Mouse (Mus musculus): ENCODE measurements around the gene Sac3d1. TPM values are rescaled to one million over a fixed set of nuclear protein-coding genes. Genes with fewer than 3 reads are reported as not detected.

Sac3d1 gene
- total RNA-seq, 2 experiments from 2014 or later, result 9.3 to 20.9 TPM

GRCm38 (mm10) chr19:6076564-6077393 lies 41.7 kb downstream of the Sac3d1 start, which contains the start of gene Vps51:
Gene Vps51, minus strand, starts transcription at chr19:6077231.
- ATAC-seq (replicated peaks; ENCODE audit: low FRiP score, low TSS enrichment, poor library complexity, severe bottlenecking), result peak; percentile 98

DNA sequence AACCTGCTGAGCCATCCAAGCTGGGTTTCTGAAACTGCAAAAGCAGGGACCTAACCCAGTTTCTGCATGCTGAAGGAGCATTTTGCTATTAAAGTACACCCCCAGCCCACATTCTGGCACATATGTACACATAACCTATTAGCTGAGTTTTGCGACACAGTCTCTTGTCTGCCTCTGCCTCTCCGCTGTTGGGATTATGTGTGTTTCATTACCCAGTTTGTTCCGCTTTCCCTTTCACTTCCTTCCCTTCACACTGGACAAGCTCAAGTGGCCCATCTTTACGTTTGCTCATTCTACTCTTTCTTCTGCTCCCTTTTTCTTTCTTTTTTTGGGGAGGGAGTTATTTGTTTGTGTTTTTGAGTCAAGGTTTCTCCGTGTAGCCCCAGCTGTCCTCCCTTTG lies 44.6 kb downstream of the Sac3d1 start:
- no peak for ATAC-seq (replicated peaks; ENCODE audit: low FRiP score, low TSS enrichment, poor library complexity, severe bottlenecking)

- ATAC-seq (replicated peaks; ENCODE audit: low FRiP score, low TSS enrichment, poor library complexity, severe bottlenecking), result no peak
Observed at GRCm38 (mm10) chr19:6071261-6071660, 47.2 kb downstream of the Sac3d1 start.

- ATAC-seq (replicated peaks; ENCODE audit: low FRiP score, low TSS enrichment, poor library complexity, severe bottlenecking), result no peak
Observed at GRCm38 (mm10) chr19:6070571-6071250, 47.7 kb downstream of the Sac3d1 start.

- ATAC-seq (replicated peaks; ENCODE audit: low FRiP score, low TSS enrichment, poor library complexity, severe bottlenecking), result no peak
Observed at GRCm38 (mm10) chr19:6069851-6070250, 48.6 kb downstream of the Sac3d1 start.

- no peak for ATAC-seq (replicated peaks; ENCODE audit: low FRiP score, low TSS enrichment, poor library complexity, severe bottlenecking)
Observed at GRCm38 (mm10) chr19:6068951-6069350, 49.5 kb downstream of the Sac3d1 start.

DNA sequence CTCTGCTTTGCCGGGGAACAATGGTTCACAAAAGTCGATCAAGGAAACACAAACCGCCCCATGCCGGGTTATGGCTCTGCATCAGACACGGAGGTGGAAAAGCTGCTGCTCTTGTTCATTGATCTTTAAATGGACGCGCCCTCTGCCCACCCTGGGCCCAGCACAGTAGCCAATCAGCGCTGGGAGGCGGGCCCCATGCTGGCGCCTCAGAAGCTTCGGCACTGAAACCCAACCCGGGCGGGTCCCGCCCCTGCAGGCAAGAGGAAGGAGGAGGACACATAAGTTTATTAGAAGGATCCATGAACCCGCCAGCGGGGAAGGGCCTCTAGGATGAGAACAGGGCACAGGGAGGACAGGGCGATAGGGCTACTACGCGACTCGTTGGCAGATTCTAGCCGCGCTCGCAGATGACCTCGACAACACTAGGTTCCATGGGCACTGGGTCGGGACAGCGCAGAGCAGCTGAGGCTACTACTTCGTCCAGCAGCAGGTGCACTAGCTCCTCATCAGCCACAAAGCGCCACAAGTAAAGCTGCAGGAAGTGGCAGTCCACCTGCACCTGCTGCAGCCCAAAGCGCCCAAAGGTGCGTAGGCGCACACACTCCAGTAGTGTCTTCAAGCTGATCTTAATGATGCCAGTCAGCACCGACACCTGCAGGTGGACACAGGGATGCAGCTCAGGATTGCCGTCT lies 50.6 kb downstream of the Sac3d1 start, which contains the start of gene Tm7sf2:
Tm7sf2 (minus strand) TSS at position 650 of the 692 bp plus-strand sequence.
- peak; percentile 86 for ATAC-seq (replicated peaks; ENCODE audit: low FRiP score, low TSS enrichment, poor library complexity, severe bottlenecking)

DNA sequence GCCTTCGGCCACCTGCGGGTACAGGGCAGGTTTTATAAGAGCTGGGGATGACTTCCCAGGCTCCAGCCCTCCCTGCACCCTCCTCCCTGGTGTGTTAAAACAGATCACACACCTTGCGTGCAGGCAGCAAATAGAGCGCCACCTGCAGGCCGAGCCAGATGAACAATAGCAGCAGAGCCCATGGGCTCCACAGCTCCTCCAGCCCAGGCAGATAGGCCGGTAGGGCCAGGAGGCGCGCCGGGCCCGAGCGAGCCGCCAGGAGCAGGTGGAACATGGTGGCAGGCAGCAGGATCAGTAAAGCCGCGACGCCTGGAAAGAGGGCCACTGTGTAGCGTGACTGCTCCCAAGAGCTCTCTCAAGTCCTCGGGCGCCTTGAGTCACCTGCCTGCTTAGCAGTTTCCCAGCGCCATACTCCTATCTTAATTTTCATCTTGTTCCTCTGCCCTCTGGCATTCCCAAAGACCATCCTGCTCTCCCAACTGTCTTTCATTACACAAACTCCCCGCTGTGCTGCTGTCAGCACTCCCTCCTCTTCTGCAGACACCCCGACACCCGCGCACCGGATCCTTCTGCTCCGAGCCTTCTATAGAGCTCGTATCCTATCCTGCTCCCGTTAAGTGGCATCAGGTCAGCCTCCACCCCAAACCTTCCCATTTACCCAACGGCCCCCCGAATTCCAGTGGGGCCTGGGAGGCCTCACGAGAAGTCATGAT lies 51.3 kb downstream of the Sac3d1 start:
- ATAC-seq (replicated peaks; ENCODE audit: low FRiP score, low TSS enrichment, poor library complexity, severe bottlenecking), result peak; percentile 72

DNA sequence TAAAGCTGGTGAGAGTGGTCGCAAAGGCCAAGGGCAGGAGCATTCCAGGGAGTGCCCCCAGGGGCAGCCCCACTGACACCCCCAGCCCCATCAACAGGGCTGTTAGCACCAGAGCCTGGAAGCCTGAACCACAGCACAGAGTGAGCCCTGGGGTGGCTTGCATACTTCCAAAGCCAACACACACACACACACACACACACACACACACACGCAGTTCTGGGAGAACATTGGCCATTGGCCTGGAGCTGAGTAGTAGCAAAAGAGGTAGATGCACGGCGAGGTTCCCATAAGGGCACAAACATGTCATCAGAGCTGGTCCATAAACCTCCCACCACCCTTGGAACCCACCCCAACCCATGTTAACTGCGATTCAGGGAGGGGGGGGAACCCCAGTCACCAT lies 51.9 kb downstream of the Sac3d1 start:
- ATAC-seq (replicated peaks; ENCODE audit: low FRiP score, low TSS enrichment, poor library complexity, severe bottlenecking), result no peak

Other genes starting within 250 kb of the Sac3d1 start
Only the 30 nearest of the 32 such genes appear.
- gene Slc25a45, start 240.8 kb downstream of the Sac3d1 start, total RNA-seq (2014; fragmentation: Nextera tagmentation), result 10.0 and 20.1 TPM in 2 replicates
- gene Slc25a45, start 240.8 kb downstream of the Sac3d1 start, total RNA-seq (2017), result 11.7 and 11.9 TPM in 2 replicates
- 5.3 and 5.9 TPM in 2 replicates for gene Tigd3, start 224.5 kb downstream of the Sac3d1 start, total RNA-seq (2014; fragmentation: Nextera tagmentation)
- 2.2 and 3.1 TPM in 2 replicates for gene Tigd3, start 224.5 kb downstream of the Sac3d1 start, total RNA-seq (2017)
- 91.2 and 95.9 TPM in 2 replicates for gene Dpf2, start 205.6 kb downstream of the Sac3d1 start, total RNA-seq (2014; fragmentation: Nextera tagmentation)
- gene Dpf2, start 205.6 kb downstream of the Sac3d1 start, total RNA-seq (2017), result 75.0 and 124 TPM in 2 replicates
- 0.77 TPM in 1 of 2 replicates, not detected in the other for gene Cdc42ep2, start 193.8 kb downstream of the Sac3d1 start, total RNA-seq (2014; fragmentation: Nextera tagmentation)
- not detected in 2 replicates for gene Cdc42ep2, start 193.8 kb downstream of the Sac3d1 start, total RNA-seq (2017)
- gene Pola2, start 154.4 kb downstream of the Sac3d1 start, total RNA-seq (2014; fragmentation: Nextera tagmentation), result 134 and 164 TPM in 2 replicates
- 62.6 and 87.0 TPM in 2 replicates for gene Pola2, start 154.4 kb downstream of the Sac3d1 start, total RNA-seq (2017)
- not detected in 2 replicates for gene Slc22a20, start 132.5 kb downstream of the Sac3d1 start, total RNA-seq (2014; fragmentation: Nextera tagmentation)
- gene Slc22a20, start 132.5 kb downstream of the Sac3d1 start, total RNA-seq (2017), result not detected in 2 replicates
- gene Capn1, start 102.8 kb downstream of the Sac3d1 start, total RNA-seq (2014; fragmentation: Nextera tagmentation), result 41.2 and 46.0 TPM in 2 replicates
- gene Capn1, start 102.8 kb downstream of the Sac3d1 start, total RNA-seq (2017), result 30.6 and 53.5 TPM in 2 replicates
- gene Syvn1, start 72.1 kb downstream of the Sac3d1 start, total RNA-seq (2014; fragmentation: Nextera tagmentation), result 31.2 and 52.3 TPM in 2 replicates
- gene Syvn1, start 72.1 kb downstream of the Sac3d1 start, total RNA-seq (2017), result 5.8 and 7.5 TPM in 2 replicates
- 54.4 and 64.1 TPM in 2 replicates for gene Mrpl49, start 60.9 kb downstream of the Sac3d1 start, total RNA-seq (2014; fragmentation: Nextera tagmentation)
- 33.6 and 41.0 TPM in 2 replicates for gene Mrpl49, start 60.9 kb downstream of the Sac3d1 start, total RNA-seq (2017)
- 2,866 and 2,996 TPM in 2 replicates for gene Fau, start 60.8 kb downstream of the Sac3d1 start, total RNA-seq (2014; fragmentation: Nextera tagmentation)
- 1,307 and 1,586 TPM in 2 replicates for gene Fau, start 60.8 kb downstream of the Sac3d1 start, total RNA-seq (2017)
- 11.5 and 16.7 TPM in 2 replicates for gene Znhit2, start 57.5 kb downstream of the Sac3d1 start, total RNA-seq (2014; fragmentation: Nextera tagmentation)
- gene Znhit2, start 57.5 kb downstream of the Sac3d1 start, total RNA-seq (2017), result 10.7 and 11.2 TPM in 2 replicates
- gene Tm7sf2, start 50.3 kb downstream of the Sac3d1 start, total RNA-seq (2014; fragmentation: Nextera tagmentation), result 13.7 and 14.7 TPM in 2 replicates
- 3.6 and 4.8 TPM in 2 replicates for gene Tm7sf2, start 50.3 kb downstream of the Sac3d1 start, total RNA-seq (2017)
- gene Vps51, start 41.4 kb downstream of the Sac3d1 start, total RNA-seq (2014; fragmentation: Nextera tagmentation), result 45.2 and 61.4 TPM in 2 replicates
- gene Vps51, start 41.4 kb downstream of the Sac3d1 start, total RNA-seq (2017), result 33.9 and 40.6 TPM in 2 replicates
- gene Tmem262, start 38.6 kb downstream of the Sac3d1 start, total RNA-seq (2014; fragmentation: Nextera tagmentation), result not detected in 2 replicates
- not detected in 2 replicates for gene Tmem262, start 38.6 kb downstream of the Sac3d1 start, total RNA-seq (2017)
- not detected in 2 replicates for gene Gm28374, start 36.4 kb downstream of the Sac3d1 start, total RNA-seq (2014; fragmentation: Nextera tagmentation)
- 0.99 TPM in 1 of 2 replicates, not detected in the other for gene Gm28374, start 36.4 kb downstream of the Sac3d1 start, total RNA-seq (2017)
- 20.4 and 38.0 TPM in 2 replicates for gene Zfpl1, start 33.7 kb downstream of the Sac3d1 start, total RNA-seq (2014; fragmentation: Nextera tagmentation)
- 34.2 and 34.8 TPM in 2 replicates for gene Zfpl1, start 33.7 kb downstream of the Sac3d1 start, total RNA-seq (2017)
- gene Cdca5, start 33.7 kb downstream of the Sac3d1 start, total RNA-seq (2014; fragmentation: Nextera tagmentation), result 47.6 and 48.9 TPM in 2 replicates
- gene Cdca5, start 33.7 kb downstream of the Sac3d1 start, total RNA-seq (2017), result 25.2 and 25.9 TPM in 2 replicates
- gene AC131692.1, start 24.2 kb downstream of the Sac3d1 start, total RNA-seq (2014; fragmentation: Nextera tagmentation), result 3.5 and 5.7 TPM in 2 replicates
- 0.95 and 1.6 TPM in 2 replicates for gene AC131692.1, start 24.2 kb downstream of the Sac3d1 start, total RNA-seq (2017)
- 1.5 and 2.1 TPM in 2 replicates for gene Naaladl1, start 12.9 kb downstream of the Sac3d1 start, total RNA-seq (2014; fragmentation: Nextera tagmentation)
- not detected in 2 replicates for gene Naaladl1, start 12.9 kb downstream of the Sac3d1 start, total RNA-seq (2017)
- 15.2 and 24.6 TPM in 2 replicates for gene Snx15, start 9.7 kb upstream of the Sac3d1 start, total RNA-seq (2014; fragmentation: Nextera tagmentation)
- 7.0 and 13.2 TPM in 2 replicates for gene Snx15, start 9.7 kb upstream of the Sac3d1 start, total RNA-seq (2017)
- gene Batf2, start 22.3 kb upstream of the Sac3d1 start, total RNA-seq (2014; fragmentation: Nextera tagmentation), result 2.0 TPM in 1 of 2 replicates, not detected in the other
- 0.42 TPM in 1 of 2 replicates, not detected in the other for gene Batf2, start 22.3 kb upstream of the Sac3d1 start, total RNA-seq (2017)
- gene Arl2, start 22.9 kb upstream of the Sac3d1 start, total RNA-seq (2014; fragmentation: Nextera tagmentation), result 43.2 and 45.4 TPM in 2 replicates
- 26.4 and 38.6 TPM in 2 replicates for gene Arl2, start 22.9 kb upstream of the Sac3d1 start, total RNA-seq (2017)
- not detected in 2 replicates for gene Majin, start 65.7 kb upstream of the Sac3d1 start, total RNA-seq (2014; fragmentation: Nextera tagmentation)
- not detected in 2 replicates for gene Majin, start 65.7 kb upstream of the Sac3d1 start, total RNA-seq (2017)
- gene Gpha2, start 107.7 kb upstream of the Sac3d1 start, total RNA-seq (2014; fragmentation: Nextera tagmentation), result not detected in 2 replicates
- not detected in 2 replicates for gene Gpha2, start 107.7 kb upstream of the Sac3d1 start, total RNA-seq (2017)
- gene Ppp2r5b, start 117.2 kb upstream of the Sac3d1 start, total RNA-seq (2014; fragmentation: Nextera tagmentation), result 10.9 and 24.0 TPM in 2 replicates
- 8.6 and 10.3 TPM in 2 replicates for gene Ppp2r5b, start 117.2 kb upstream of the Sac3d1 start, total RNA-seq (2017)
- gene Atg2a, start 123.0 kb upstream of the Sac3d1 start, total RNA-seq (2014; fragmentation: Nextera tagmentation), result 22.6 and 30.2 TPM in 2 replicates
- 5.8 and 11.8 TPM in 2 replicates for gene Atg2a, start 123.0 kb upstream of the Sac3d1 start, total RNA-seq (2017)
- gene Ehd1, start 158.1 kb upstream of the Sac3d1 start, total RNA-seq (2014; fragmentation: Nextera tagmentation), result 50.0 and 60.7 TPM in 2 replicates
- 26.7 and 62.5 TPM in 2 replicates for gene Ehd1, start 158.1 kb upstream of the Sac3d1 start, total RNA-seq (2017)
- 3.4 and 4.4 TPM in 2 replicates for gene Cdc42bpg, start 187.8 kb upstream of the Sac3d1 start, total RNA-seq (2014; fragmentation: Nextera tagmentation)
- gene Cdc42bpg, start 187.8 kb upstream of the Sac3d1 start, total RNA-seq (2017), result 3.1 and 3.7 TPM in 2 replicates
- gene Men1, start 216.3 kb upstream of the Sac3d1 start, total RNA-seq (2014; fragmentation: Nextera tagmentation), result 39.8 and 56.2 TPM in 2 replicates
- 17.8 and 19.8 TPM in 2 replicates for gene Men1, start 216.3 kb upstream of the Sac3d1 start, total RNA-seq (2017)
- 37.3 and 41.8 TPM in 2 replicates for gene Map4k2, start 222.5 kb upstream of the Sac3d1 start, total RNA-seq (2014; fragmentation: Nextera tagmentation)
- 9.4 and 27.2 TPM in 2 replicates for gene Map4k2, start 222.5 kb upstream of the Sac3d1 start, total RNA-seq (2017)